Mouse (Mus musculus) C2C12 (cell line): ENCODE data around the gene Fars2. TPM values are rescaled to one million over a fixed set of nuclear protein-coding genes. Genes with fewer than 3 reads are reported as not detected.

Experiments
- H3K27me3 ChIP-seq: one replicate; pipeline ENCODE4 v1.6.1; 2011; ENCODE audit not compliant: control insufficient read depth, insufficient read depth, insufficient read length
- H3K36me3 ChIP-seq: one replicate; pipeline ENCODE4 v1.6.1; 2011; ENCODE audit not compliant: control insufficient read depth, insufficient read depth
- H3K4me3 ChIP-seq: one replicate; pipeline ENCODE4 v1.5.1; 2011; ENCODE audit warnings: mild to moderate bottlenecking, control low read depth; ENCODE audit not compliant: poor library complexity, insufficient read depth, severe bottlenecking
- H3K79me2 ChIP-seq: one replicate; pipeline ENCODE4 v1.6.1; 2011; ENCODE audit not compliant: control insufficient read depth, insufficient read depth
- H3K79me3 ChIP-seq: one replicate; pipeline ENCODE4 v1.6.1; 2011; ENCODE audit warnings: low read depth, control low read depth
- H3ac ChIP-seq: one replicate; pipeline ENCODE3; 2011; ENCODE audit warnings: low read depth; ENCODE audit not compliant: control insufficient read depth, insufficient read length
- CEBPB ChIP-seq: IDR thresholded peaks from one replicate; pipeline ENCODE4 v1.6.1; 2011; ENCODE audit warnings: low read depth, mild to moderate bottlenecking, control low read depth, moderate library complexity
- CTCF ChIP-seq: IDR thresholded peaks from one replicate; pipeline ENCODE4 v1.5.1; 2011; ENCODE audit not compliant: control insufficient read depth, insufficient read depth, insufficient read length
- FOSL1 ChIP-seq: IDR thresholded peaks from one replicate; pipeline ENCODE4 v1.8.0; 2011; ENCODE audit warnings: mild to moderate bottlenecking, low read length; ENCODE audit not compliant: poor library complexity, insufficient read depth, severe bottlenecking
- MAX ChIP-seq: IDR thresholded peaks from one replicate; pipeline ENCODE4 v1.6.1; 2011; ENCODE audit warnings: mild to moderate bottlenecking, control low read depth
- MYOD1 ChIP-seq: IDR thresholded peaks from one replicate; pipeline ENCODE4 v1.6.1; 2011; ENCODE audit warnings: low read depth; ENCODE audit not compliant: control insufficient read depth, insufficient read length
- MYOG ChIP-seq: IDR thresholded peaks from one replicate; pipeline ENCODE4 v1.6.1; 2011; ENCODE audit not compliant: control insufficient read depth, insufficient read length; ENCODE audit errors: extremely low read depth
- USF1 ChIP-seq: IDR thresholded peaks from one replicate; pipeline ENCODE4 v1.6.1; 2011; ENCODE audit warnings: low read depth, mild to moderate bottlenecking, control low read depth, moderate library complexity
- polyA plus RNA-seq: library from polyadenylated mRNA; unstranded; fragments of >200 nt; fragmentation: generic; extraction: Trizol; gene quantifications from one replicate; pipeline ENCODE4 v1.2.1, GENCODE M21; 2012; ENCODE audit warnings: missing spikeins

The Fars2 gene
- polyA plus RNA-seq, 1 experiment: 25.9 TPM

- TF ChIP-seq FOSL1 (no peak), MAX (no peak), MYOD1 (no peak), USF1 (no peak), CTCF (no peak), CEBPB (no peak)
- peaks cover 21% of the 10 kb centered on the region for H3K79me2 ChIP-seq
- H3K79me3 ChIP-seq: peaks cover 1% of the 10 kb centered on the region
- no peaks in the 10 kb centered on the region for H3K36me3 ChIP-seq
- H3K27me3 ChIP-seq: no peaks in the 10 kb centered on the region
- H3K4me3 ChIP-seq: no peak overlapping the region
- no peak overlapping the region for H3ac ChIP-seq
These were observed 610.7 kb downstream of the Fars2 start for GRCm38 (mm10) chr13:36727779-36728470.

- Histone ChIP-seq H3K4me3 (no peak overlapping the region), H3K36me3 (no peaks in the 10 kb centered on the region)
- TF ChIP-seq MYOG (no peak), FOSL1 (no peak), CEBPB (no peak), MAX (no peak), MYOD1 (no peak), USF1 (no peak), CTCF (no peak)
These were observed 611.3 kb downstream of the Fars2 start for GRCm38 (mm10) chr13:36728509-36728908.

GRCm38 (mm10) chr13:36729731-36730340, 612.6 kb downstream of the Fars2 start:
- no peak overlapping the region for H3ac ChIP-seq
- H3K27me3 ChIP-seq: no peaks in the 10 kb centered on the region
- peaks cover 28% of the 10 kb centered on the region for H3K79me2 ChIP-seq
- H3K4me3 ChIP-seq: no peak overlapping the region
- TF ChIP-seq MYOG (no peak), CEBPB (no peak), USF1 (no peak), MYOD1 (no peak), MAX (no peak), FOSL1 (no peak), CTCF (no peak)
- H3K36me3 ChIP-seq: no peaks in the 10 kb centered on the region
- peaks cover 1% of the 10 kb centered on the region for H3K79me3 ChIP-seq

More at GRCm38 (mm10) chr13:36728509-36728908, 611.3 kb downstream of the Fars2 start:
- Histone ChIP-seq H3K27me3 (no peaks in the 10 kb centered on the region), H3K79me2 (peaks cover 27% of the 10 kb centered on the region), H3K79me3 (peaks cover 1% of the 10 kb centered on the region), H3ac (no peak overlapping the region)

GRCm38 (mm10) chr13:36730341-36730761, 613.1 kb downstream of the Fars2 start:
- H3K79me2 ChIP-seq: peaks cover 28% of the 10 kb centered on the region
- no peak for TF ChIP-seq MYOD1
- no peak for TF ChIP-seq MAX
- TF ChIP-seq FOSL1: no peak
- TF ChIP-seq CEBPB: no peak
- TF ChIP-seq MYOG: no peak
- TF ChIP-seq USF1: no peak
- peaks cover 1% of the 10 kb centered on the region for H3K79me3 ChIP-seq
- no peaks in the 10 kb centered on the region for H3K27me3 ChIP-seq
- no peak overlapping the region for H3ac ChIP-seq
- no peaks in the 10 kb centered on the region for H3K36me3 ChIP-seq
- H3K4me3 ChIP-seq: no peak overlapping the region

GRCm38 (mm10) chr13:36731016-36731930, 614.1 kb downstream of the Fars2 start:
- no peaks in the 10 kb centered on the region for H3K27me3 ChIP-seq
- TF ChIP-seq MYOG: no peak
- no peak for TF ChIP-seq USF1
- TF ChIP-seq MYOD1: no peak
- no peak for TF ChIP-seq FOSL1
- TF ChIP-seq CEBPB: no peak
- no peak for TF ChIP-seq CTCF
- TF ChIP-seq MAX: no peak
- no peak overlapping the region for H3ac ChIP-seq
- H3K79me2 ChIP-seq: peaks cover 28% of the 10 kb centered on the region
- peaks cover 1% of the 10 kb centered on the region for H3K79me3 ChIP-seq
- H3K4me3 ChIP-seq: peak overlapping the region; percentile 26
- no peaks in the 10 kb centered on the region for H3K36me3 ChIP-seq
